9 mouse cellular contexts compared by ENCODE assay signal in genomic region chr1:132334178-132334801, GRCm38 (mm10). TPM values are rescaled to one million over a fixed set of nuclear protein-coding genes. Genes with fewer than 3 reads are reported as not detected.
DNase-seq lines count a peak whose midpoint lies in the region; ATAC-seq and TF ChIP-seq lines count a peak whose summit lies in the region.
"Had no signal": no experiment of that assay in that cellular context is flagged by ENCODE, and none has a peak within 500 bp of the region (broad histone marks: within the 10 kb centered on the region; RNA-seq: fewer than 3 reads in every experiment).

No protein-coding gene starts in this region.

- intact Hi-C loops in heart, postnatal 14 days (cut with DNase I): no loop called here

- 40% methylated on average over 6 of the region's 6 CpGs for WGBS in heart, postnatal 0 days
- WGBS in embryonic facial prominence, embryonic 10.5 days: 18% methylated on average over 6 of the region's 6 CpGs
- 11% methylated on average over 6 of the region's 6 CpGs for WGBS in hindbrain, embryonic 15.5 days
- 9% methylated on average over 6 of the region's 6 CpGs for WGBS in midbrain, embryonic 12.5 days

- no peaks in the 10 kb centered on the region for H3K27me3 ChIP-seq in heart, postnatal 0 days (ENCODE audit: control insufficient read depth, insufficient read depth, low read length)
- H3K27me3 ChIP-seq in embryonic facial prominence, embryonic 10.5 days (replicated peaks; ENCODE audit: low read depth, poor library complexity, severe bottlenecking): no peaks in the 10 kb centered on the region
- no peaks in the 10 kb centered on the region for H3K27me3 ChIP-seq in hindbrain, embryonic 15.5 days
- no peaks in the 10 kb centered on the region for H3K27me3 ChIP-seq in midbrain, embryonic 12.5 days

- H3K9ac ChIP-seq in heart, postnatal 0 days (replicated peaks; ENCODE audit: low read depth, low read length): no peak overlapping the region
- H3K9ac ChIP-seq in hindbrain, embryonic 15.5 days: no peak overlapping the region
- H3K9ac ChIP-seq in midbrain, embryonic 12.5 days (replicated peaks): no peak overlapping the region

- TF ChIP-seq EP300 in heart, postnatal 0 days (IDR thresholded peaks at IDR 0.05; ENCODE audit: low read depth): no peak

- no peak overlapping the region for H3K4me2 ChIP-seq in heart, postnatal 0 days (ENCODE audit: low read depth, low read length)
- no peak overlapping the region for H3K4me2 ChIP-seq in hindbrain, embryonic 15.5 days
- no peak overlapping the region for H3K4me2 ChIP-seq in midbrain, embryonic 12.5 days (replicated peaks)

- H3K9me3 ChIP-seq in heart, postnatal 0 days (replicated peaks; ENCODE audit: control insufficient read depth, low read length): no peaks in the 10 kb centered on the region
- no peaks in the 10 kb centered on the region for H3K9me3 ChIP-seq in embryonic facial prominence, embryonic 10.5 days
- H3K9me3 ChIP-seq in hindbrain, embryonic 15.5 days: no peaks in the 10 kb centered on the region
- H3K9me3 ChIP-seq in midbrain, embryonic 12.5 days: no peaks in the 10 kb centered on the region

- 0 out of 2 replicates have a peak, but pooled peaks cover 4% of the 10 kb centered on the region for H3K36me3 ChIP-seq in heart, postnatal 0 days (replicated peaks; ENCODE audit: control insufficient read depth, insufficient read depth, low read length)
- peaks cover 33% of the 10 kb centered on the region for H3K36me3 ChIP-seq in embryonic facial prominence, embryonic 10.5 days (replicated peaks)
- no peaks in the 10 kb centered on the region; the same call in 1 of the 2 replicates for H3K36me3 ChIP-seq in hindbrain, embryonic 15.5 days
- peaks cover 32% of the 10 kb centered on the region for H3K36me3 ChIP-seq in midbrain, embryonic 12.5 days

- no peak overlapping the region for H3K4me3 ChIP-seq in heart, postnatal 0 days (ENCODE audit: low read depth, low read length)
- peak overlapping the region; percentile 23 for H3K4me3 ChIP-seq in embryonic facial prominence, embryonic 10.5 days
- no peak overlapping the region for H3K4me3 ChIP-seq in hindbrain, embryonic 15.5 days
- no peak overlapping the region for H3K4me3 ChIP-seq in midbrain, embryonic 12.5 days

- no peak for TF ChIP-seq CTCF in heart, postnatal 0 days (IDR thresholded peaks at IDR 0.05; ENCODE audit: low read depth)

- ATAC-seq in heart, postnatal 0 days (ENCODE audit: insufficient read depth, low read depth): no peak
- ATAC-seq in hindbrain, embryonic 15.5 days (ENCODE audit: low FRiP score, low read depth): no peak; the same call in 1 of the 2 replicates
- no peak; the same call in 1 of the 2 replicates for ATAC-seq in midbrain, embryonic 12.5 days (ENCODE audit: low FRiP score, low read depth)

- H3K27ac ChIP-seq in heart, postnatal 0 days (ENCODE audit: low read depth): peak overlapping the region; percentile 26
- H3K27ac ChIP-seq in embryonic facial prominence, embryonic 10.5 days (replicated peaks): peak overlapping the region; percentile 83
- H3K27ac ChIP-seq in hindbrain, embryonic 15.5 days (replicated peaks): peak overlapping the region; percentile 57
- peak overlapping the region; percentile 94 for H3K27ac ChIP-seq in midbrain, embryonic 12.5 days (replicated peaks)

- peaks cover 46% of the 10 kb centered on the region for H3K4me1 ChIP-seq in heart, postnatal 0 days (ENCODE audit: control insufficient read depth, insufficient read depth)
- peaks cover 88% of the 10 kb centered on the region for H3K4me1 ChIP-seq in embryonic facial prominence, embryonic 10.5 days
- H3K4me1 ChIP-seq in hindbrain, embryonic 15.5 days (replicated peaks): peaks cover 29% of the 10 kb centered on the region
- peaks cover 85% of the 10 kb centered on the region for H3K4me1 ChIP-seq in midbrain, embryonic 12.5 days

- no peak for DNase-seq in heart, postnatal 0 days (ENCODE audit: low spot score)
- no peak for DNase-seq in heart, postnatal 14 days
- no peak for DNase-seq in embryonic facial prominence, embryonic 10.5 days (ENCODE audit: low spot score)
- DNase-seq in adrenal gland, adult 18-20 months (ENCODE audit: low spot score in 2 of 2): no peak
- DNase-seq in urinary bladder, postnatal 10 days (ENCODE audit: low spot score): no peak
- DNase-seq in thymus, postnatal 14 days: no peak
- DNase-seq: thymus, postnatal 4 days had no signal

RNA-seq across cellular contexts. Expression of gene Nuak2, which starts 18.4 kb away (rescaled TPM):
- total RNA-seq in heart, postnatal 0 days (2014; rRNA removed; ENCODE audit: low replicate concordance): 0.76 and 2.6 TPM in 2 replicates
- 2.0 and 2.2 TPM in 2 replicates for polyA plus RNA-seq in heart, postnatal 0 days (2015; fragmentation: Nextera tagmentation; extraction: Ambion mirVana)
- 1 to 10 TPM; 3.6 to 5.4 TPM for total RNA-seq in heart, postnatal 14 days (2021)
- 12.6 and 19.6 TPM in 2 replicates for polyA plus RNA-seq in embryonic facial prominence, embryonic 10.5 days (2016; fragmentation: Nextera tagmentation; extraction: Ambion mirVana)
- polyA plus RNA-seq in hindbrain, embryonic 15.5 days (2015; fragmentation: Nextera tagmentation; extraction: Ambion mirVana): 12.9 and 24.2 TPM in 2 replicates
- polyA plus RNA-seq in midbrain, embryonic 12.5 days (2016; fragmentation: Nextera tagmentation; extraction: Ambion mirVana): 94.9 and 101 TPM in 2 replicates
- total RNA-seq in adrenal gland, adult 18-20 months (2021): 1 to 10 TPM; 4.6 to 6.9 TPM

RNA-seq across cellular contexts. Expression of gene Klhdc8a, which starts 35.9 kb away (rescaled TPM):
- 0.12 and 2.3 TPM in 2 replicates for total RNA-seq in heart, postnatal 0 days (2014; rRNA removed; ENCODE audit: low replicate concordance)
- 0.68 and 0.95 TPM in 2 replicates for polyA plus RNA-seq in heart, postnatal 0 days (2015; fragmentation: Nextera tagmentation; extraction: Ambion mirVana)
- 10 to 100 TPM; 23.6 to 29.0 TPM for total RNA-seq in heart, postnatal 14 days (2021)
- 0.46 and 0.58 TPM in 2 replicates for polyA plus RNA-seq in embryonic facial prominence, embryonic 10.5 days (2016; fragmentation: Nextera tagmentation; extraction: Ambion mirVana)
- polyA plus RNA-seq in hindbrain, embryonic 15.5 days (2015; fragmentation: Nextera tagmentation; extraction: Ambion mirVana): 8.7 and 9.5 TPM in 2 replicates
- polyA plus RNA-seq in midbrain, embryonic 12.5 days (2016; fragmentation: Nextera tagmentation; extraction: Ambion mirVana): 5.2 and 5.4 TPM in 2 replicates
- 100 to 1,000 TPM; 114 to 144 TPM for total RNA-seq in adrenal gland, adult 18-20 months (2021)

RNA-seq across cellular contexts. Expression of gene Tmcc2, which starts 56.8 kb away (rescaled TPM):
- 19.9 and 20.4 TPM in 2 replicates for total RNA-seq in heart, postnatal 0 days (2014; rRNA removed; ENCODE audit: low replicate concordance)
- polyA plus RNA-seq in heart, postnatal 0 days (2015; fragmentation: Nextera tagmentation; extraction: Ambion mirVana): 4.6 and 6.5 TPM in 2 replicates
- total RNA-seq in heart, postnatal 14 days (2021): 10 to 100 TPM; 14.8 to 15.4 TPM
- polyA plus RNA-seq in embryonic facial prominence, embryonic 10.5 days (2016; fragmentation: Nextera tagmentation; extraction: Ambion mirVana): 10.2 and 11.7 TPM in 2 replicates
- 38.1 and 41.4 TPM in 2 replicates for polyA plus RNA-seq in hindbrain, embryonic 15.5 days (2015; fragmentation: Nextera tagmentation; extraction: Ambion mirVana)
- 35.4 and 36.8 TPM in 2 replicates for polyA plus RNA-seq in midbrain, embryonic 12.5 days (2016; fragmentation: Nextera tagmentation; extraction: Ambion mirVana)
- 10 to 100 TPM in 1 of 2 experiments, 1 to 10 TPM in 1; 8.5 to 10.5 TPM for total RNA-seq in adrenal gland, adult 18-20 months (2021)

Comparison
In these comparisons a context has a peak if more than half of its experiments do, and no peak if none do; other contexts are left out.
1. H3K27ac ChIP-seq: peak in every context shown above with its lines; median percentile 94 in midbrain, embryonic 12.5 days; 83 in embryonic facial prominence, embryonic 10.5 days; 57 in hindbrain, embryonic 15.5 days; 26 in heart, postnatal 0 days.